Mouse (Mus musculus) intestine, embryonic 16.5 days (tissue): ENCODE measurements around the gene Vmn2r82. TPM values are rescaled to one million over a fixed set of nuclear protein-coding genes. Genes with fewer than 3 reads are reported as not detected.

Experiments
- polyA plus RNA-seq: library from polyadenylated mRNA; unstranded; fragments of >200 nt; fragmentation: Nextera tagmentation; extraction: Ambion mirVana; gene quantifications from 2 replicates; pipeline ENCODE4 v1.2.1, GENCODE M21; 2015

Gene Vmn2r82
- polyA plus RNA-seq, 1 experiment from 2014 or later: not detected

Other genes with a start within 250 kb of the Vmn2r82 start
- gene Vmn2r80, start 207.8 kb upstream of the Vmn2r82 start, polyA plus RNA-seq: not detected in 2 replicates
- not detected in 2 replicates for gene Vmn2r81, start 108.8 kb upstream of the Vmn2r82 start, polyA plus RNA-seq
- not detected in 2 replicates for gene Vmn2r83, start 112.2 kb downstream of the Vmn2r82 start, polyA plus RNA-seq
- gene Plpp2, start 177.3 kb downstream of the Vmn2r82 start, polyA plus RNA-seq: 140 and 145 TPM in 2 replicates
- 36.7 and 38.4 TPM in 2 replicates for gene Mier2, start 198.7 kb downstream of the Vmn2r82 start, polyA plus RNA-seq
- not detected in 2 replicates for gene Theg, start 230.8 kb downstream of the Vmn2r82 start, polyA plus RNA-seq